Mouse (Mus musculus) mouse trophoblast stem cell (cell line): ENCODE measurements around the gene Ube3b.

Experiments used
- in situ Hi-C, 2 experiments: fragments of 300-500 bp; cut with MseI, MboI; formaldehyde crosslinking; loops; 2 replicates in 1 of 2; 3 replicates in 1 of 2; pipeline ENCODE4 v1.15.1; 2025

Ube3b gene

DNA sequence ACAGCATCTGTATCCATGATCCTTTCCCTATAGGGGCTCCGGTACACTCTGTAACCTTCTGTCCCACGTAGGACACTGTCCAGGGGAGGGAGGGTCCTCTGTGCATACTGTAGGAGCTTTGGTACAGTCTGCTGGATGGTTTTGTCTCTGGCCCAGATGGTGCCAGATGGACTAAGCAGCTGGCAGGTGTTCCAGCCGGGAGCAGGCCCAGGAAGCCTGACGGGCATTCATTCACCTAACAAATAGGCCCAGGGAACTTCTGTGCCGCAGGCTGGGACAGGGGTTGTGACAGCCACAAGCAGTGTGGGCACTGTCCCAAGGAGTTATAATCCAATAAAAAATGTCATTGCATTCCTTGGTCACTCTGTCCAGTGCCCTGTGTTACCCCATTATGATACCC, 43.6 kb downstream of the Ube3b start:
- in situ Hi-C loops, result no loop called here

DNA sequence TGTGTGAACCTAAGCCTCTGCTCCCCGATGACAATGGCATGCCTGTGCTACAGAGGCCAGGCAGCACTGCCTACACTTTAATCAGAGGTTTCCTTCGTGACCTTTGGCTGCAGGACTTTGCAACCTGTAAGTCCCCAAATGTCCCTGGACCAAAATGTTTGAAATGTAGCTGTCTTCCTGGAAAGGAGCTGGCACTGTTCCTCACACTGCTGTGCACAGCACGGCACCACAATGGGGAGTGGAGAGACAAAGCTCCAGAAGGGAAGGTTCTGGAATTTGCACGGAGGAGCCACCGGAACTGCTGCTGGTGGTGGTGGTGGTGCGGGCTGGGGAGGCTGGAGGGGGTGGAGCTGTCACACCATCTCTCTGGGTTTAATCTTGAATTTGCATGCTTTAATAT, 46.3 kb downstream of the Ube3b start:
- in situ Hi-C loops, result no loop called here

DNA sequence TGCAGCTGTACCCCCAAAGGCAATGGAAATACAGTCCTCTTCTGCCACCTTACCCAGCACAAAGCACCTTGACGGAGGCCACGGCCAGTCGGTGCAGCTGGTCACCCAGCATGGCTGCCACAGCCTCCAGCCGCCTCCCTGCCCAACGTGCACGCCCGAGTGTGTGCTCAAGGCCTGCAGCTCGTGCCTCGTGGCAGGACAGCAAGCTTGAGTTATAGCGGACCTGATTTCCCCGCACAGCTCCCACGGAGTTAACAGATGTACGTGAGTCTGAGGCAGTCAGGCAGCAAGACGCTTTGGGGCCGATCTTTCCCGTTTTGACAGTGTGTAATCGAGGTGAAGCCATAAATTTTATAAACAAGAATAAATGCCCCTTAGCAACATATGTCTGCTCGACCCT, 48.2 kb downstream of the Ube3b start:
- in situ Hi-C loops, result no loop called here

DNA sequence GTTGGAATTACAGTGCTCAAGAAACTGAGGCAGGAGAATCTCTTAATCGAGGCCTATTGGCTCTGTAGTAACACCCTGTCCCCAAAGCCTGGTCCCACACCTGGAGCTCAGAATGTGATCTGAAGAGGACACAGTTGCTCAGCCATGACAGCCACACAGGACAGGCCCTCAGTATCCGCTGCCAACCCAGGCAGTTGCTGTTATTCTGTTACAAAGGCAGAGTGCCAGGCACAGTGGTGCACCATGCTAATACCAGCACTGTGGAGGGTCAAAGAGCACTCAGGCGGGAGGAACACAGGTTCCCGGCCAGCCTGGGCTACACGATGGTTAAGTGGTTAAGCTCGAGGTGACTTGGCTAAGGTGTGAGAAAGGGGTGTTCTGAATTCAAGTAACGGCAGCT, 49.4 kb downstream of the Ube3b start:
- in situ Hi-C loops, result no loop called here

DNA sequence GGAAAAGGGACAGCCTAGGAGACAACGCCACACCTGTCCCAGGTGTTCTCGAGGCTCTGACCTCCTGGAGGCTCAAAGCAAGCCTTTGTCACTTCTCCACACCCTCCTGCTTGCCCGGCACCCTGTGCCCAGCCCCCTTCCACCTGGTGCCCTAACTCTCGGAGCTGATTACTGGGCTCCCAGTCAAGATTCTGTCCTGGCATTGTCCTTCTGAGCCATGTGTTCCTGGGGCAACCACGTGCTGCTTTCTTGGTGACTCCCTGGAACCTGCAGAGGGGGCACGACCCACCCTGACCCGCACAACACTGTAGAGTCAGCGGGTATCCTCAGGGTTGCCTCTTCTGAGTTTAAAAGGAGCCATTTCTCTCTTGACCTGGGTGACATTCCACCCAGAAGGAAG, 54.0 kb downstream of the Ube3b start:
- in situ Hi-C loops, result no loop called here

DNA sequence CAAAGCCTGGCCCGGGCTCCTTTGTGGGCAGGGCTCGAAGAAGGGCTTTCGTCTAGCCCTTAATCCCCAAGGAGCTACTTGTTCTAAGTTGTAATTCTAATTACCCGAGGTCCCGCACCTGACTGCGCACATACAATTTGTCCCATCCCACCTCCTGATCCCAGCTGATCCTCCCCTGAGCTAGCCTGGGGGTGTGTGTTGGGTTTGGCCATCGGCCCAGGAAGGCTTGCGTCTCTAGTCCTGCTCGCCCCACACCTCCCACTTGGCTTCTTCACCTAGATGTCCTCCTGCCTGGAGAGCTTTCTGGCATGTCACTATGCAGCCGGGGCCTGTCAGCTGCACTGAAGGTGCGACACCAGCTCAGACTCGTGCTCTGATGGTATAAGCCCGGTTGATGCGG, 55.2 kb downstream of the Ube3b start:
- in situ Hi-C loops, result no loop called here

DNA sequence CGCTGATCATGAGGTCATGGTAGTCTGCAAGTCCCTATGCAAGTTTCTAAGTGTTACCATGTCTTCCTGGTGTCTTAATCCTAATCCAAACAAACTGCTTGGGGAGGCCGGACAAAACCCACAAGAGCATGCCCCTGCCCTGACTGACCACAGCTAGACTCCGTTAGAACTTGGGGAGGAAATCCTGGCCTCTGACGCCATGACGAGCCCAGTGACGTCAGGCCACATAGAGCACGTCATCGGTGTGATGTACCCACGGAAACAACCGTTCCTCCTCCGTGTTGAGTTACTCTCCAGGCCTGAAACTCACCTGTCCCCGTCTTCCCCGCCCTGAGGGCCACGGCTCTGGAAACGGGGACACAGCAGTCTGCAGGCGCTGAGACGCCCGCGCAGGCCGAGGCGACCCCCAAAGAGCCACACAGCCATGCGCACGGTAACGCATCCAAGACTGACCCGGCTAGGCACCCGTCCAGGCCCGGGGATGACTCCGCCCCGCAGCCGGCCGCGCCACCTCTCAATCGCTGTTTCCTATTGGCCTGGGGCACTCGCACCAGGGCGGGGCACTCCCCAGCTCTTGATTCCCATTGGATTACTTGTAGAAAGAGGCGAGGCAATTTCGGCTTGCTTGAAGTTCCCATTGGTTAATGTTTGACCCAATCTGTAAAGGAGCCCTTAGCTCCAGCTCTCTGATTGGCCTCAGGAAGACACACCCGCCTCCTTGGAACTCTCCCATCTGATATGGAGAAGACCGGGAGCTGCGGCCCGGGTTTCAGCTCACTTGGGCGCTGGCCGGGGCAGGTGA, 63.4 kb downstream of the Ube3b start, which contains the start of the genes Mmab and Mvk:
TSS of gene Mmab (minus strand) at position 495 of the 802 bp plus-strand sequence.
TSS of gene Mvk (plus strand) at position 704 of the 802 bp plus-strand sequence.
- in situ Hi-C loops, result no loop called here

DNA sequence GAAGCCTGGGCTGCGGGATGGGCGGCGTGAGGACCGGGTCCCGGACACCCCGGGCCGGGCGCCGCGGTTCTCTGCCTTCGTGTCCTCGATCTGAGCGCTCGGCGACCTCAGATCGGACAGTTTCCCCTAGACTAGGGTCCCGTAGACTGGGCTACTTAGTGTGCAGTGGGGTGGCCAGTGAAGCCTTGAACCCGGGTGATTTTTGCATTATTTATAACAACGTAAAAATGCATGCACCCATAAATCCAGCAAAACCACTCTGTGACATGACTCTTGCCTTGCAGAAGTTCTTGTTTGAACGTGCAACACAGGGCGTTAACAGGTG, 63.9 kb downstream of the Ube3b start:
- in situ Hi-C loops, result no loop called here

DNA sequence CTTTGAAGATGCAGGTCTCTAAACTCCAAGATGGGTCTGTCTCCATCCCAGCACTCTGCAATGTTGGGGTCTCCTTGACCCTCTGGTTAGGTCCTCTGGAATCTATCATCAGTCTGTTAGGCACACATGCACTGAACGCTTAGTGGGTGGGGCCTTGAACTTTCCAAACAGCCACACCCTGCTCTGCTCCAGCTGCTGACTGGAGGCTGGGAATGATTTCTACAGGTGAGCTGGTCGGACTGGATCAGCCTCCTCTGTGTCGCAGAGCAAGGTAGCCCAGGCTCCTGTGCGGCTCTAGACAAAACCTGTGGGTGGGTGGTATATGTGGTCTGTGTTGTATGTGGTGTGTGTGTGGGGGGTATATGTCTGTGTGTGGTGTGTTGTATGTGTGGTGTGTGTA, 68.6 kb downstream of the Ube3b start:
- in situ Hi-C loops, result no loop called here

DNA sequence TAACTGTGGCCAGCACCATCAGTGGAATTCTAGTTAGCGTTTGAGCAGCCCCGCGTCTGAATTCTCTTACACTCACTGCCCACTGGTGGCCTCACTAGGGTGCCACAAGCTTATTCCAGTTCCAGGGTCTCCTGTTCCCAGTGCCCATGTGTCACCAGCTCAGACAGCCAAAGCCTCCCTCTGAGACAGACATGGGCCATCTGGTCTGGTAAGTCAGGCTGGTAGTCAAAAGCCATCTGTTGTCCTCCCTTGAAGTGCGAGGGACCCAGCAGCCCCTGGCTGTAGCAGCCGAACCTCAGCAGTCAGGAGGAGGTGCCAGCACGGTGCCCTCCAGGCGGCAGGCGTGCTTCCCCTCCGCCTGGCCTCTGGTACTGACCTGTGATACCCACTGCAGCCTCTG, 75.9 kb downstream of the Ube3b start:
- in situ Hi-C loops, result no loop called here

DNA sequence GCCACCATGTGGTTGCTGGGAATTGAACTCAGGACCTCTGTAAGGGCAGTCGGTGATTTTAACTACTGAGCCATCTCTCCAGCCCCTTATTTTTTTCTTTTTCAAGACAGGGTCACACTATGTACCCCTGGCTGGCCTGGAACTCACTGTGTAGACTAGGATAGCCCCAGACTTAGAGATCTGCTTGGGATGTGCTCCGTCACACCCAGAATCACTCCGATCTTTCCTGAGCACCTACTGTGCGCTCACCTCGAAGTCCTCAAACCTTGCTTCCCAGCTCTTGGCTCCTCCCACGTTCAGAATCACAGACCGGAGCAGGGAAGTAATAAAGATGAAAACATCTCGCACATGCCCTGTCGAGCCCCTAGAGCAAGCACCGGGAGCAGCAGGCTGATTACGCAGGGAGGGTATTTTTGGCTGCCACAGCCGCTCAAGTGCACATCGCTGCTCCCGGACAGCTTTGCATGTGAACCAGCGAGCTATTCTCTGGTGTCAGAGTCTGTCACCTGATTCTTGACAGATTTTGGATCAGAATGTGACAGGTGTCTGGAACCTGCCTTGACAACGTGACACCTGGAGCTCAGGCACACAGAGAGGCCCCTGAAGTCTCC, 76.7 kb downstream of the Ube3b start:
- in situ Hi-C loops, result no loop called here

DNA sequence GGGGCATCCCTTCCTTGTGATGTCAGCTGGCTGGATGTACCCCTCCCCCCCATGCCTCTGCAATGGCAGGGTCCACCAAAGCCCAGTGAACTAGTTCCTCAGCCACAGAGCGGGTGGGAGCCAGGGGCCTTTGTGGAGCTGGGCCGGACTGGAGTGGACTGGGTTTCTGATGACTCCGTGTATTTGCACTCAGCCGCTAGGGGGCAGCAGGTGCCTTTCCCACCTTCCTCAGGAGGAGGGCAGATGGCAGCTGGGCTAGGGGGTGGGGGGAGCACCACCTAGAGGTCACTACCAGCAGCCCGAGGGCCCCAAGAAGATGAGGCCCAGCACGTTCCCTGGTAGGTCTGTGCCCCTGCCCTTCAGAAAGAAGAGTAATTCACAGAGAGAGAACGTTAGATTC, 80.8 kb downstream of the Ube3b start:
- in situ Hi-C loops, result no loop called here

DNA sequence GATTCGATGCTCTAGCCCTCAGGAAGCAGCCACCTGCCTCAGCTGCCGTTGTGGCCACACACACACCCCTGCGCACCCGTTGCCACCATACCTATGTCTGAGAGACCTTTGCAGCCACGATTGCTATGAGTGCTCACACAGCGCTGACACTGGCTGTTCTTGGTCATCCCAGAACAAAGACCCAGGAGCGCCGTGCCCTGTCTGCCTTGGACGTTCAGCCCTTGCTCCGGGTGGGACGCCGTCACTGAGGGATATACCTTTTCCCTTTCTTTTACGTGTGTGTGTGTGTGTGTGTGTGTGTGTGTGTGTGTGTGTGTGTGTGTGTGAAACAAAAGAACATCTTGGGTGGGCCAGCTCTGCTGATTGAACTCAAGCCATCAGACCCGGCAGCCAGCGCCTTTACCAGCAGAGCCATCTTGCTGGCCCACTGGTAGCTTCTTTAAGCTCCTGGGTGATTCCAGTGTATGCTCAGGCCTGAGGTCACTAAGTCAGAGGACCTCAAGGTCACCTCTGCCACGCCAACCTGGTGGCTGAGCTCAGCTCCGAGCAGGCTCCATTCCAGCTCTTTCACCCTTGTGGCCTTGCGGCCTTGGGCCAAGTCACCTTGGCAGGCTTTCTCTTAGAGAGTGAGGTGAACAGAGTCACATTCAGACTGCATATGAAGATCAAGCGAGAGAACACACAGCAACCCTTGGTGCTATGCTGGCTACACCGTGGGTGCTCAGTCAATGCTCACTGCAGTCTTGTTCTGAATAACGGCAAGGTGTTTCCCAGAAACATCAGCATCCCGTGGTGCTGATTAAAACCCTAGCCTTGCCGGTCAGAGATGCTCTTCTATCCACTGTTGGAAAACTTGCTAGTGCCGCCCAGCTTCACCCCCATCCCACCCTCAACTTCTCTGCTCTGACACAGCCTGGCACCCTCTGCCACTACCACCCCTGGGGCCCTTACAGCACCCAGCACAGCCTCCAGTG, 81.9 kb downstream of the Ube3b start:
- in situ Hi-C loops, result no loop called here

DNA sequence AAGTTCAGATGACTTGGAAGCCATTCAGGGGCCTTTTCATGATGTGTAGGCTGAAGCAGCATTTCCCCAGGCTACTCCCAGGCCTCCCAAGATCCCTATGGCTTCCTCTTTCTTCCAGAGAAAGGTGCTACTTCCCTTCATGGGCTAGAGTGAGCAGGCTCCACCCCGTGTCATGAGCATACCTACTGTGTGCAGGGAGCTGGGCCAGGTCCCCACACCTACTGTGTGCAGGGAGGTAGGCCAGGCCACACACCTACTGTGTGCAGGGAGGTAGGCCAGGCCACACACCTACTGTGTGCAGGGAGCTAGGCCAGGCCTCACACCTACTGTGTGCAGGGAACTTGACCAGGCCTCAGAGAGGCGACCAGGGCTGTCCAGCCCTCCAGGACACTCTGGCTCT, 84.2 kb downstream of the Ube3b start:
- in situ Hi-C loops, result no loop called here

DNA sequence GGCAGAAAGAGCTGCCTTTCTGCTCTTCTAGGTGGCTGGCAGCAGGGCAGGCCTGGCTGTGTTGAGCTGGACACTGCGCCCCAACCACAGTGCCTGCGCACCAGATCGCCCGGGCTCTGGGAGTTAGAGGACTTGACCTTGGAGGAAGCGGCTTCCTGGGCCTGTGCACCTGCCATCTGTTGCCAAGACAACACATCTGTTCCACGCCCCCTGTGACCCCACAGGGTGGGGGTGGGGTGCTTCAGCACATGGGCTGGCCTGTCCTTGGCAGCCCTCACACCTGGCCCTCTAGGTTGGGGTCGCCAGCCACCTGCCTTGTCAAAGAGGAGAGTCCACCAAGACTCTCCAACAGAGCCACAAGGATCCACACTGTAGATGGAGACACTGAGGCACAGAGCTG, 85.2 kb downstream of the Ube3b start:
- in situ Hi-C loops, result no loop called here

DNA sequence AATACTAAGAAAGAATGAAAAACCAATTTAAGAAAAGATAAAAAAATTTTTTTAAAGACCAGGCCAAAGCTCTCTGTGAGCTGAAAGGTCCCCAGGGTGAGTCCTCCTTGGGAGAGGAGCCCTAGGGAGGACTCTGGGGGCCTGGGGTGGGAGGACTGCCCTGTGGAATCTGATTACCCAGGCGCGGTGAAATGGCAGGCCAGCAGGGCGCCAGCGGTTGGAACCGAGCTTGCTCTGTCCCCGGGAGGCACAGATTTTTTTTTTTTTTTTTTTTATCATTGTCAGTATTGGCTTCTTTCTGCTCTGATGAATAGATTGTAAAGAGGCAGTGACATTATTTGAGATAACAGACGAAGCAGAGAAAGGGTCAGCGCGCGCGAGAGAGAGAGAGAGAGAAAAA, 86.6 kb downstream of the Ube3b start:
- in situ Hi-C loops, result no loop called here

DNA sequence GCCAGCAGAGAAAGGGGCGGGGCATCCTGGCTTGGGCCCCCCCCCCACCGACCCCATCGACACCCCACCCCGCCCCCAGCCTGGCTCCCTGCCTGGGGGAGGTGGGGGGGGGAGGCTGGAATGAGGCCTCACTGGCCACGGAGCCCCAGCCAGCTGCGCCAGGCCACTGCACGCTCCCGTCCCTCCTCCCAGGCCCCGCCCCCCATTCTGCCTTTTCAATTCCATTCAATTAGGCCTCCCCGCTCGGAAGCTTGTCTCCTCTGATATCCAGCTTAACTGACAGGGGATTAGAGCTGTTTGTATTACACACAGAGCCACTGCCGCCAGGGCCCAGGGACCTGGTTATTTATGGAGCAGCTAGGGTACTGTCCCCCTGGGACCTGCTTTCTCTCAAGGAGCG, 87.0 kb downstream of the Ube3b start:
- in situ Hi-C loops, result no loop called here

DNA sequence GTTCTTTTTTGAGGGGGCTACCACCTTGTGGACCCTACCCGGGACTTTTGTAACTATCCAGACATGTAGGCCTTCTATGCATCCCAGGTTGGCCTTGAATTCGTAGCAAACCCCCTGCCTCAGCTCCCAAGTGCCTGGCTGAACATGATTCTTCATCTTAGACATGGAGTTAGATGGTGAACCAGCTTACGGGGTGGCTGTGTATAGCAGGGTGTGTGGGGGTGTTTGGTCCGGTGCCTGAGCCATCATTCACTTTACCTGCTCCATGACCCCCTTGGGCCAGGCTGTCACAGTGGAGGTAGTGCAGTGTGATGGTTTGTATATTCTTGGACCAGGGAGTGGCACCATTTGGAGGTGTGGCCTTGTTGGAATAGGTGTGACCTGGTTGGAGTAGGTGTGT, 87.6 kb downstream of the Ube3b start:
- in situ Hi-C loops, result no loop called here

DNA sequence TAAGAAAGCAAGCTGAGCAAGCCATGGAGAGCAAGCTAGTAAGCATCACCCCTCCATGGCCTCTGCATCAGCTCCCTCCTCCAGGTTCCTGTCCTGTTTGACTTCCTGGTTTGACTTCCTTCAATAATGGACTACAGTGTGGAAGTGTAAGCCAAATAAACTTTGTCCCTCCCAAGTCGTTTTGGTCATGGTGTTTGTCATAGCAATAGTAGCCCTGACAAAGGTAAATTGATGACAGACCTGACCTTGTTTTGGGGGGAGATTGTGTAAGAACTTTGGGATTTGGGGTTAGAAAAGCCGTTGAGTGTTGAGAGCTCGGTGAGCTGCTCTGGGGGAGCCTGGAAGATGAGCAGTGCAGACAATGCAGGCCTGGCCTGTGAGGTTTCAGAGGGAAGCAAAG, 90.0 kb downstream of the Ube3b start:
- in situ Hi-C loops, result no loop called here
